Mouse (Mus musculus): Measurements from ENCODE around the gene Ssxb10. TPM values are rescaled to one million over a fixed set of nuclear protein-coding genes. Genes with fewer than 3 reads are reported as not detected.
"Not testable (repeated sequence)": the region's sequence is repeated elsewhere in the genome, so short reads cannot be mapped to it uniquely, and the experiment has no call there.

Ssxb10 gene
- total and polyA plus RNA-seq, 3 experiments, result not detected

DNA sequence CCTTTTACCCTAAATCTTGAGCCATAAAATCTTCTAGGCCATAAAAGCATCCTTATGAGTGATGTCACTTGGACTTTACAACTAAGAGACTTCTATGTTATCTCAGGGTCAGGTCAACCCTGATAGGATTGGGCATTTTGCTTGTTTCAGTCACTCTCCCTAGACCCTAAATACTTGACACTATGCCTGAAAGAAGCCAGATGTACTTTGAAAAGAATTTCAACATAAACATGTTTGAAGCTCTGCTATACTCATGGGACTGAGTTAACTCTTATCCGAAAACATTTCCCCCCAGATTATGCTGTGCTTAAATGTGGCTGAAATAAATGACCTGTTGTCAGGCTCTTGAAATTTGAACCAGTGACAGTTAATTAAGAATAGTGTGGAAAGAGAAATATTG lies 17.9 kb upstream of the Ssxb10 start:
- Histone ChIP-seq H3K4me3 (ENCODE audit: control insufficient read depth in 1 of 2, insufficient read depth in 1 of 2, low read depth in 2 of 2, low read length in 2 of 2) (no peak overlapping the region), H3K36me3 (ENCODE audit: control insufficient read depth in 1 of 2, insufficient read depth in 2 of 2, low read length in 2 of 2) (no peaks in the 10 kb centered on the region), H3K4me1 (ENCODE audit: control insufficient read depth in 1 of 2, insufficient read depth in 2 of 2, low read length in 2 of 2) (no peaks in the 10 kb centered on the region), H3K9ac (ENCODE audit: control insufficient read depth, low read depth, low read length, poor library complexity, severe bottlenecking) (no peak overlapping the region), H3K9me3 (replicated peaks; ENCODE audit: insufficient read depth, low read length) (no peaks in the 10 kb centered on the region), H3K27ac (ENCODE audit: control insufficient read depth, low read depth, low read length) (no peak overlapping the region), H3K79me2 (ENCODE audit: control insufficient read depth, insufficient read depth, low read length, poor library complexity) (no peaks in the 10 kb centered on the region), H3K27me3 (ENCODE audit: control insufficient read depth in 1 of 2, insufficient read depth in 2 of 2, low read length in 2 of 2) (no peaks in the 10 kb centered on the region)
- DNase-seq (ENCODE audit: low read depth, low spot score), result no peak
- TF ChIP-seq MEF2A (IDR thresholded peaks at IDR 0.05; ENCODE audit: extremely low read depth, insufficient replicate concordance, low read depth, low read length, poor library complexity, severe bottlenecking), result no peak
- TF ChIP-seq CTCF (IDR thresholded peaks at IDR 0.05 in 2 of 3, conservative IDR thresholded peaks at IDR 0.05 in 1 of 3; ENCODE audit: control insufficient read depth in 1 of 3, insufficient read depth in 1 of 3, low read depth in 2 of 3, low read length in 3 of 3, poor library complexity in 1 of 3, severe bottlenecking in 1 of 3), result no peak
- no peak for TF ChIP-seq UBTF (IDR thresholded peaks at IDR 0.05; ENCODE audit: borderline replicate concordance, insufficient read depth, low read depth, low read length)
- no peak for TF ChIP-seq KAT2A (conservative IDR thresholded peaks at IDR 0.05; ENCODE audit: low read depth, low read length)
- no peak for TF ChIP-seq MAZ (IDR thresholded peaks at IDR 0.05; ENCODE audit: low read depth, low read length)
- TF ChIP-seq MXI1 (IDR thresholded peaks at IDR 0.05; ENCODE audit: low read depth, low read length), result no peak
- TF ChIP-seq EP300 (IDR thresholded peaks at IDR 0.05; ENCODE audit: low read depth in 1 of 2, low read length in 2 of 2), result no peak
- no peak for TF ChIP-seq POLR2AphosphoS5 (IDR thresholded peaks at IDR 0.05; ENCODE audit: borderline replicate concordance, low read depth, low read length)
- no peak for TF ChIP-seq USF1 (IDR thresholded peaks at IDR 0.05; ENCODE audit: low read depth, low read length)
- no peak for TF ChIP-seq MYB (IDR thresholded peaks at IDR 0.05; ENCODE audit: low read depth, low read length)
- no peak for TF ChIP-seq SIN3A (IDR thresholded peaks at IDR 0.05; ENCODE audit: low read length)
- TF ChIP-seq MAX (IDR thresholded peaks at IDR 0.05; ENCODE audit: low read length), result no peak
- no peak for TF ChIP-seq CHD1 (IDR thresholded peaks at IDR 0.05; ENCODE audit: low read depth, low read length)
- no peak for TF ChIP-seq TAL1 (IDR thresholded peaks at IDR 0.05; ENCODE audit: low read length)
- TF ChIP-seq BHLHE40 (IDR thresholded peaks at IDR 0.05; ENCODE audit: borderline replicate concordance, low read depth, low read length), result no peak

DNA sequence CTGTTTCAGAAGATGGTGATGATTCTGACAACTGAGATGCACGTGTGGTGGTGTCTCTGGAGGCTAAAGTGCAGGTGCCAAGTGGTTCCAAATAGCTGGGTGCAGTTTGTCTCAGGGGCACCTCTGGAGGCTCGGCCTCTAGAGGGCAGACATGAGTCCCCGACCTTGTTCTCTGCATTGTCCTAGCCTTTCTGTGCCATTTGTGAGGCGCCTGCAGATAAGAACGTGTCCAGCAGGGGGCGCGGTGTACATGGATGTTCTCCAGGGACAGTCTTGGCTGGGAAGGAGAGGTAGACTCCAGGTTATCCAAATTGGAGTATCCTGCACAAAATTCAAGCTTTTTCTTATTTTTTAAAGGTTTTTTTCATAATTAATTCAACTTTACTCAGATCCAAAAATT lies 12.3 kb upstream of the Ssxb10 start:
- TF ChIP-seq ZC3H11A (IDR thresholded peaks at IDR 0.05; ENCODE audit: low read depth, low read length) (peak; percentile 44), RAD21 (IDR thresholded peaks at IDR 0.05; ENCODE audit: low read depth, low read length) (peak; percentile 63), CTCF (IDR thresholded peaks at IDR 0.05 in 2 of 3, conservative IDR thresholded peaks at IDR 0.05 in 1 of 3; ENCODE audit: control insufficient read depth in 1 of 3, insufficient read depth in 1 of 3, low read depth in 2 of 3, low read length in 3 of 3, poor library complexity in 1 of 3, severe bottlenecking in 1 of 3) (peak; percentile 82 to 95 (median 89)), SMC3 (IDR thresholded peaks at IDR 0.05; ENCODE audit: low read depth, low read length) (peak; percentile 63)
- H3K36me3 ChIP-seq (ENCODE audit: control insufficient read depth in 1 of 2, insufficient read depth in 2 of 2, low read length in 2 of 2); H3K4me3 ChIP-seq (ENCODE audit: control insufficient read depth in 1 of 2, insufficient read depth in 1 of 2, low read depth in 2 of 2, low read length in 2 of 2); H3K79me2 ChIP-seq (ENCODE audit: control insufficient read depth, insufficient read depth, low read length, poor library complexity); H3K27me3 ChIP-seq (ENCODE audit: control insufficient read depth in 1 of 2, insufficient read depth in 2 of 2, low read length in 2 of 2); H3K27ac ChIP-seq (ENCODE audit: control insufficient read depth, low read depth, low read length); H3K9ac ChIP-seq (ENCODE audit: control insufficient read depth, low read depth, low read length, poor library complexity, severe bottlenecking); H3K9me3 ChIP-seq (replicated peaks; ENCODE audit: insufficient read depth, low read length); H3K4me1 ChIP-seq (ENCODE audit: control insufficient read depth in 1 of 2, insufficient read depth in 2 of 2, low read length in 2 of 2): not testable (repeated sequence)
- DNase-seq (ENCODE audit: low read depth, low spot score), result peak; percentile 89

DNA sequence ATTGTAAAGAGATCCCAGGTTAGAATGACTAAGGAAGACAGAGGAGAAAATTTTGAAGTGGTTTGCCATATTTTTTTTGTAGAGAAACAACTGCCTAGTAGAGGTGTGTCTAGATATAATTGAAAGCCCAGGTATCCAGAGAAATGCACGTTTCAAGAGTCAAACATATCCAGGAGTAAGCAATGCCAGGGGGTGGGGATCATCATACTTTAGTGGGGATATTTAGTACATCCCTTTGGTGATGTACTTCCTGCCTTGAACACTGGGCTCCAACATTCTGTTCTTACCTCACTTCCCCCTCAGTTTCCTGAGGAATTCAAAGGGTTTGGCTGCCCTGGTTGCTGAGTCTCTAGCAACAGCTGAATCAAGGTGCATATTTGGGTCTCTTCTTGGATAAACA lies 39.5 kb downstream of the Ssxb10 start, which contains the start of gene Ssxb9:
TSS of gene Ssxb9 (plus strand) at position 301 of the 400 bp plus-strand sequence.
- not testable (repeated sequence) for H3K36me3 ChIP-seq (ENCODE audit: control insufficient read depth in 1 of 2, insufficient read depth in 2 of 2, low read length in 2 of 2); H3K9ac ChIP-seq (ENCODE audit: control insufficient read depth, low read depth, low read length, poor library complexity, severe bottlenecking); DNase-seq (ENCODE audit: low read depth, low spot score)

More for the DNA sequence above, 39.5 kb downstream of the Ssxb10 start, which contains the start of gene Ssxb9:
- H3K9me3 ChIP-seq (replicated peaks; ENCODE audit: insufficient read depth, low read length); H3K4me1 ChIP-seq (ENCODE audit: control insufficient read depth in 1 of 2, insufficient read depth in 2 of 2, low read length in 2 of 2); H3K79me2 ChIP-seq (ENCODE audit: control insufficient read depth, insufficient read depth, low read length, poor library complexity); H3K27ac ChIP-seq (ENCODE audit: control insufficient read depth, low read depth, low read length); H3K27me3 ChIP-seq (ENCODE audit: control insufficient read depth in 1 of 2, insufficient read depth in 2 of 2, low read length in 2 of 2); H3K4me3 ChIP-seq (ENCODE audit: control insufficient read depth in 1 of 2, insufficient read depth in 1 of 2, low read depth in 2 of 2, low read length in 2 of 2): not testable (repeated sequence)
